Mouse (Mus musculus): ENCODE data around the gene Gimap9. TPM values are rescaled to one million over a fixed set of nuclear protein-coding genes. Genes with fewer than 3 reads are reported as not detected.

The Gimap9 gene
- total RNA-seq (2021) = 1 to 10 TPM; 4.6 to 4.9 TPM
- long read RNA-seq, experiment 1, partial matches to known transcripts = 0 of 4 reads
- long read RNA-seq, experiment 1, other reads (novel, unspliced or antisense) = 1 of 4 reads
- long read RNA-seq, experiment 2 = 0 reads

DNA sequence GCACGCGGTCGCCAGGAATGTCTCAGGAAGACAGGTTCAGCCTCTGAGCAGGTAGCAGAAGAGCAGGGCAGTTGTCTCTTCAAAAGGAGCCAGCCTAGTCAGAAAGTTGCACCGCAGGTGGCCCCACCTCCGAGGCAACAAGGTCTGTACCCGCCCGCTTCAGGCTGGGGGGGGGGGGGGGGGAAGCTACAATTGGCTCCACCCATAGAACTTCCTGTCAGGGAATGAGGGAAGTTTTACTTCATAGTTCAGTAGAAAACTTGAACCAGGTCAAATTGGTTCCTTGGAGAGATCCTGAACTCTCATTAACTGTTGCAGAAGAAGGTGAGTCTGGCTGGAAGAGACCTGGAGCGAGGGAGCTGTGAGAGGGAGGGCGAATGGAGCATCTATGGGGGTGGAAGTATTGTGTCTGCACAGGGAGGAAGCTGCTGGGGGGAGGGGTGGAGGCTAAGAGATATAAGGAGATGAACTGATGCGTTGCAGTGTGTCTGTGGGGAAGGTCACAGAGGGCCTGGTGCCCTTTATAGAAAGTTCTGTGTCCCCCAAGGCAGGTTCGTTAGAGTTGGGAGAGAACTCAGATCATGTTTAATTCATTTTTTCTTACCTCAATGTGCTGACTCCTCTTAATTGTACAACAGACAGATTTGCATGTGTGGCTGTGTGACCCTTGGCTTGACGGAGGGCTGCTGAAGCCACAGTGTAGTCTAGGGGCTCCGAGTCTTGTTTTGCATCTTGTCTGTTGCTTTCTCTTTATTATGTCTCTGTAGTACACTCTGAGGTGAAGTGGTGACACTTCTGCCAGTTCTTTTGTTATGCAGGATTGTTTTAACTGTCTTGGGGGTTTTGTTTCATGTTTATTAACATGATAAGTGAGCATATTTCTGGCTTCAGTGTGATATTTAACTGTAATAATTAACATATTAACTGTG, at the start of gene Gimap9:
Gene Gimap9, plus strand, starts transcription at position 199 of the 929 bp plus-strand sequence.
- DNase-seq = peak; percentile 62 to 67

DNA sequence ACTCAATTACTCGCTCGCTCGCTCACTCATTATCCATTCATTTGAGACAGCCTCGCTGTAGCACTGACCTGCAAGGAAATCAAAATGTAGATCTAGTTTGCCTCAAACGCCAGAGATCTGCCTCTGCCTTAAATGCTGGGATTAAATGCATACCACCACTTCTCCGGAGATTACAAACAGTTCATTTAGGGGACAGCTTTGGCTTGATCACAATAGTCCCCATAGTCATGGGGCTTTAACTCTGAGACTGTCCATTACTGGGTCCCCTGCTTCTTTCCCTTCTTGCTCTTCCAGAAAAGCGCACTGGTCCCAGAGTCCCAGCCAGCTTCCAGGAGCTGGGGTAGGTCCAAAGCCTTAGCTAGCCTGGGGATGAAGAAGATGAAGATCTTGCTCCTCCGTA, 49.5 kb upstream of the Gimap9 start, which contains the start of gene AI854703:
Gene AI854703, plus strand, starts transcription at position 301 of the 400 bp plus-strand sequence.
- DNase-seq = no peak

DNA sequence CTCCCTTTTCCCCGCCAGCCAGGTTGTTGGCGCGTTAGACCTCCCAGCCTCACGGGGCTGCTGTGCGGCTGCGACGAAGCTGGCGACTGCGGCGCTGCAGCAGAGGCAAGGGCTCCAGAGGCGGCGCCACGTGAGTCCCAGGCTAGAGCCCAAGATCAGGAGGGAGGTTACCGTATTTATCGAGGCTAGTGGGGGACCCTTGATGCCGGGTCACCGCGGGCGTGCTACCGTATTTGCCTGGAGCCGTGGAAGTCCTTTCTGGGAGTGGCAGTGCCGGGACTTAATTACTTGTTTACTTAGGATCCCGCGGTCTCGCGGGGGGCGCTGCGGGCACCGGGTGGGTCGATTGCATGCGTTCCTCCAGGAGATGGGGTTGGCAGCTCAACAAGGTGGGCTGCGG, 48.9 kb upstream of the Gimap9 start:
- DNase-seq = peak; percentile 47 to 63

DNA sequence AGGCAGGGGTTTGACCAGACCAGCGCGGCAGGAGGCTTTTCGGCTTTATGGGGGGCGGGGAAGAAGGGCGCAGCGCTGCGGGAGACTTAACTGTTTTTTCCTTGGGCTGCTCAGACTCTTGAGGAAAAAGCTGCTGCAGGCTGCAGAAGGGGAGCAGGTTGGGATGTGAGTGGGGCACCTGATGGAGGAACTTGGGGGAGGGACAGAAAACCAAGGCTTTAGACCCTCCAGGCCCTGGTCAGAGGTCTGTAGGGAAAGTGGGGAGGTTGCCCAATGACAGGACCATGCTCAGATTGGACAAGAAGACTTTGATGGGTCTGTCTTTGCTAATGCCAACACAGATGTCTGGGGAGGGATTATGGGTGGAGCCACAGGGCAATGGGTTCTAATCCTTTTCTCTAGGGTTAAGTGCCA, 48.4 kb upstream of the Gimap9 start:
- no peak for DNase-seq

DNA sequence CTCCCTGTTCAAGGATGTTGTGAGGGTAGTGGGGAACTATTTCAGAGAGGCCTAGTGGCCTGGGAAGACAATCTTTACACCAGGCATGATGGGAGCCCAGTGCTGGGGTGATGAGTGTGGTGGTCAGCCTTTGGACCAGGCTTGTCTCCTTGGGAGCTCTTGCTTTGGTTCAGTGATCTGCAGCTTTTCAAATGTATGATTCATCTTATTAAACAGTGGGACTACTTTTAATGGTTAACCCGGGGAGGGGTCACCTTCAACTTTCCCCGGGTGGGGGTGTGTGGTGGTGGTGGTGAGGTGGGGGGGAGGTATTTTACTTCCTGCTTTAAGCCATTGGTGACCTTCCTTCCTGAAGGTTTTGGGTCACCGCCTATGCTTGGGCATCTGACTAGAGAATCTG, 47.6 kb upstream of the Gimap9 start:
- DNase-seq = no peak

DNA sequence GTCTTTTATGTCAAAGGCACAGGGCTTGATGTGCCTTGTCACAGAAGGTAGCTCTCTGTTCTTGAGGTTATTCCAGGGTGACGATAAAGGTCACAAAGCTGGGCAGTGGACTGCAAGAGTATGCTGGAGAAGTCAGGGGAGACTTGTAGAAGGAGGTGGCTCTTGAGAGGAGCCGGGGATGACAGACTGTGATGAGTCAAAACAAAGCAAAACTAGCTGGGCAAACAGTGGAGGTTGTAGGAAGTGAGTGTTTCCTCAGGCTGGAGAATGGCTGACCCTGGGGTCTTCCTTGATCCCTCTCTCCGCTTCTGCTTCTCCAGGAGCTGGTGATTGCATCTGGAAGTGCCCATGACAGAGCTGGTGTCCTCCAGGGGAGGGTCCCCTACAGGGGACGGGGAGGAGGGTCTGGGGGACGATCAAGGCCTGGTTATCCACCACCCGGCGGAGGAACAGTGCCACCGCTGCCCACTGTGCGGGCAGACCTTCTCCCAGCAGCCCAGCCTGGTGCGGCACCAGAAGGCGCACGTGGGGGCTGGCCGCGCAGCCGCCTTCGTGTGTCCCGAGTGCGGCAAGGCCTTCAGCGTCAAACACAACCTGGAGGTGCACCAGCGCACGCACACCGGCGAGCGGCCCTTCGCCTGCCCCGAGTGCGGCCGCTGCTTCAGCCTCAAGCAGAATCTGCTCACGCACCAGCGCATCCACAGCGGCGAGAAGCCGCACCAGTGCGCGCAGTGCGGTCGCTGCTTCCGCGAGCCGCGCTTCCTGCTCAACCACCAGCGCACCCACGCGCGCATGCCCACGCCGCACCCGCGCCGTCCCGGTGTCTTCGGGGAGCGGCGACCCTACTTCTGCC, 46.9 kb upstream of the Gimap9 start:
- DNase-seq = no peak

DNA sequence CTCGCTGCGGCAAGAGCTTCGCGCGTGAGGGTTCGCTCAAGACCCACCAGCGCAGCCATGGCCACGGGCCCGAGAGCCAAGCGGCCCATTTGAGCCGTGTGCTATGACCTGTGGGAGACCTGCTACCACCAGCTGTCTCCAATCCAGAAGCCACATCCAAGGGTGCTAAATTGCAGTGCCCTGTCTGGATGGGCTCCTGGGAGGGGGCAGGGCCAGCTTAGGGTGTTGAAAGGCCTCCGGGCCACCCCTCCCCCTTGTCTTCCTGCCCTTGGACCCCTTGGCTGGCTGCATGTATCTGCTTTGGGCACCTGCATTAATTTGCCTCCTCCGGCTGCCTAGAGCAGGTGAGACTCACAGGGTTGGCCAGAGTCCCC, 46.3 kb upstream of the Gimap9 start:
- DNase-seq = no peak

DNA sequence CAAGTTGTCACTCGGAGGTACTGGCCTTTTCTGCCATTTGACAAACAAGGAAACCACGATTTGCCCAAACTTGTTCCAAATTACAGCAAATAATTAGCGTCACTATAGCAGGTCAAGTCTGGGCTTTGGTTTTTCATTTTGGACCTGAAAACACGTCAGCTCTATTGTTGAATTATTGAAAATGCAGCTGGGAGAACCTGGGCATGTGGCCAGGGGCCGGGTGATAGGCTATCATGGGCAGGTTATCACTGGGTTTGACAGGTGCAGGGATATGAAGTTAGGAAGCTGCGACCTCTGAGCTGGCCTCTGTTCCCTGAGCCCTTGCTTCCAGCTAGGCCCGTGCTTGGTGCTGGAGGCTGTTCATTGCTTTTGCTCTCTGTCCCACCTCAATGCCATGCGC, 45.1 kb upstream of the Gimap9 start:
- DNase-seq = no peak

DNA sequence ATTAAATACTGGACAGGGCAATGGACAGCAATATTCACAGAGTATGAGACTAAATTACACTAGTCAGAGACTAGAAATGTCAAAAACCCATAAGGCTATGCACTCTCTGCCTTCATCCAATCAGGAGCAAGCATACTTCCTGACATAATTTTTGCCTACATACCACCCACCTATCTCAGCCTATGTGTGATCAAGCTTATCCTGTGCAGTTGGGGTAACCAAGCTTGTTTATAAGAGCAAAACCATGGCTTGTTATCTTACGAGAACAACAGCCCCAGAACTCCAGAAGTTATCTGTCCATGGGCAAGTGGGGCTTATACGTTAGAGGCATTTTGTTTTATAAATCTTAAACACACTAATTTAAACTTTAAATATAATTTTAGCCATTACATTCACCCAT, 40.8 kb upstream of the Gimap9 start:
- DNase-seq = no peak

DNA sequence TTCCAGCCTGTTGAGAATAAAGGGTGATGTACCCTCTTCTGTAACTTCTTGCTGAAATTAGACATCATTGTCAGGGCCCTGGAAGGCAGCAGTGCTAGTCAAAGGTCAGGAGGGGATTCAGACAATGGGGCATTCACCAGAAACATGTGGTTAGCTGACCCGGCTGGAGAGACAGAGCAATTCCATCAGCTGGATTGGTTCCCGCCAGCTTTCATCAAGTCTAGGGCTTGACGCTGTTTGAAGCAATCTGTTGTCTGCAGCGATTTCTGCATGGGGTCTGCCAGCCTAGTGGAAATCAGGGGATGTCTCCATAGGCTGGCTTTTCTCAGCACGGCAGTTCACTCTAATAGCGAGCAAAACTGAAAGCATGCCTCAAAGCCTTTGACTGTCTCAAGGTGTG, 39.4 kb upstream of the Gimap9 start:
- peak; percentile 28 to 52 for DNase-seq

DNA sequence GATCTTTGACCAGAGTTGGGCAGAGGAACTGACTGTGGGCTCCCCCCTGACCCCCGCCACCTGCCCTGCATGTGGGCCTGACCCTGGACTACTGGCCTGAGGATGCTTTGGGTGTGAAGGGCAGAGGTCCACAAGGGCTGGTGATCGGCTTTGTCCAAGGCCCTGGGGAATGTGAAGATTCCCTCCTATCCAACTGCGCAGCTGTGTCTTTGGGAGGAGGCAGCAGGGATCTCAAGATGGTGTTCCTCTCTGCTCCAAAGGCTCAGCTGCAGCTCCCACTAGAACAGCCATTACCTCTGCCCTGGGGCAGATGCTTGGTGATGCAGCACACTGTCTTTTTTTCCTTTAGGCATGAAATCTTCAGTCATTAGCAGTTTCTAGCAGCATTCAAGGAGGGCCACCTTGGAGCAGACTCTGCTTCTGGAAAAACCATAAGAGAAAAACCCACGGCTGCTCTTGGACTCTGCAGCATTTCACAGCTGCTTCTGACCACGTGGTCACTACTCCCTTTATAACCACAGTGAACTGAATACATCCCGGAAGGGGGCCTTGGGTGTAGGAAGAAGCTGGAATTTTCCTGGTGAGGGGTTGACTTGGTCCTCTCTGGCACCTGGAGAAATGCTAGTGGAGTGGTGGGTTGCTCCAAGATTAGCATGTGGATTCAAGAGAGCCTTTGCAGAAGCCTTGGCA, 38.0 kb upstream of the Gimap9 start:
- no peak for DNase-seq

DNA sequence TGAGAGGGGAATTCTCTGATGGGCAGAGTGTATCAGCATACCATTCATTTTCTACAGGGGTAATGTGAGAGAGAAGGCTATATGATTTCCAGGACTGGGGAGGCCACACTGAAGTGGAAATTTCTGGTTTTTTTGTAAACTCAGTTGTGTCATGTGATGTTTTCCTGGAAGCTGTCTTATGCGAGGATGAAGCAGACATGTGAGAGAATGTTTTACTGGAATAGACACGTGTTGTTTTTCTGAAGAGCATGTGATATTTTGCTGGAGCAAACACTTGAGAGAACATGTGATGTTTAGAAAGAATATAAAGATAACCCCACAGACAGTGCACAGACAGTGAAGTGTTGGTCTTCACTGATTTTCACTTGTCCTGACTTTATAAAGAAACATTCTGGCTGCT, 37.4 kb upstream of the Gimap9 start:
- peak in 1 of 2 experiments; percentile 15 for DNase-seq

DNA sequence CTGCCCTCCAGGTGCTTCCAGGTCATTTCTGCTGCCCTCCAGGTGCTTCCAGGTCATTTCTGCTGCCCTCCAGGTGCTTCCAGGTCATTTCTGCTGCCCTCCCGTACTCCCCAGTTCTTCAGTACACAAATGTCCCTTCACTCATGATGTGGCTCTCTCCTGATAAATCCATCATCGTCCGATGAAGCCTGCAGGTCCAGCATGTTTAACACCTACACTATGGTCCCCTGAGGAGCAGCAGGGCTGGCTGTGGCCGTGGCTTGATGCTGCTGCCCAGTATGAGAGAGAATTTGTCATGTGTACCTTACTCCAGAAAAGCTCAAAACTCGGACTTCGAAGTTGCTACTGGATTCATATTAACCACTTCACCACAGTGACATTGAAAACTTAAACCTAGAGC, 34.5 kb upstream of the Gimap9 start:
- no peak for DNase-seq

DNA sequence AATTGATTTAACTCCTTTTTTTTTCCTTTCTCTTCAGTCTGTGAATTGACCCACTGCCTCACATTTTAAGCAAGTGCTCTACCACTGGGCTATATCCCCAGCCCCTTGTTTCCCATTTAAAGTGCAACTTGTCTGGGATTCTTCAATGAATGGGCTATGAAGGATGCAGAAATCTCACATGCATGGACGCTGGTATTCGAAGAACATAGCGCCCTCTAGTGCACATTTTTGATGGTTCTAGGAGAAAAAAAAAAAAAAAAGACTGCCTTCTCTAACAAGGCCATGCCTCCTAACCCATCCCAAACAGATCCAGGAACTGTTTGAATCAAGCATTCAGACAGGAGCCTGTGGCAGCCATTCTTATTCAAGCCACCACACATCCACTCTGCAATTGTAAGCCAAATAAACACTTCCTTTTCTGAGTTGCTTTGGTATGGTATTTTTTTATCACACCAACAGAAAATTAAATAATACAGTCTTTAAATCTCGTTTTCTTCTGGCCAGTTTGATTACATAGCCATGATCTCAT, 33.1 kb upstream of the Gimap9 start:
- DNase-seq = peak; percentile 32 to 73

DNA sequence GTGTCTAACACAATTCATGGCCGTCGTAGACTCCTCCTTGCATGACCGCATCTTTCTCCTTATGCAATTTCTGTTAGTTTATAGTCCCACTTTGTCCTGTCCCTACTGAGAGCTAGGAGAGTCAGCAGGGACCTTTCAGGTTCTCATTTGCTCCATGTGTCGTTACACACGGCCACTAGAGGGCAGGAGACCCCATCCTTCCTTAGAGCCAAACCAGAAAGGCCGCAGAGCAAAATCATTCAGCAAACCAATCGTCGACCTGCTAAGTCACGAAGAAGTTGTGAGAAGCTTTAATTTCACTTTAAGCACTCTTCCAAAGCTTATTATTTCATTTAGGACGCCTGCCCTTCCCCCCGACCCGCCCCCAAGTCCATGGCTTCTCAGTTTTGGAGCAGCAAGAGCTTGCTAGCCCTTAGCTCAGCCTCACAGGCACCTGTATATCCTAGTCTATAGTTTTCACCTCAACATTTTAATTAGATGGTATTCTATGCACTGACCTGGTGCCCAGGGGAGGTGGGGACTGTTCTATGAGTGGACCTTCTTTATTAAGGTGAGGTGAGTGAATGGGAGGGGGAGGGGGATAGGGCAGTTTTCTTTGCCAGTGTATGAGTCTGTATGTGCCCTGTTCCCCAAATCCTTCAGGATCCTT, 30.1 kb upstream of the Gimap9 start:
- peak; percentile 80 to 87 for DNase-seq

DNA sequence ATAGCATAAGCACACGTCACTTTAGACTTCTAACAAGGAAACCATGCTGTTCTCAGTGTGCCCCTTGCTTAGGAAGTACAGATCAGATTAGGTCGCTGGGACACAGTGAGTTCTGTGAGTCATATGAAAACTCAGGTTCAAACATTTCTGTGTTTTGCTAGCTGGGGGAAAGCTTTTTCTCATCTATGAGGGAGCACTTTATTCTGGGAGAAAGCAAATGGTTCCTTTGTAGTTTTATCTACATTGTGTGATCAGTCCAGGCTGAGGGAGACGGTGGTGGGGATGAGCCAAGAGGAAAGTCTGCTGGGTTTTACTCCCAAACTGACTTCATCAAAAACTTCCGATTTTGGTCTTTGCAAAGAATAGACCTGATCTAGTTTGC, 29.6 kb upstream of the Gimap9 start:
- DNase-seq = no peak

DNA sequence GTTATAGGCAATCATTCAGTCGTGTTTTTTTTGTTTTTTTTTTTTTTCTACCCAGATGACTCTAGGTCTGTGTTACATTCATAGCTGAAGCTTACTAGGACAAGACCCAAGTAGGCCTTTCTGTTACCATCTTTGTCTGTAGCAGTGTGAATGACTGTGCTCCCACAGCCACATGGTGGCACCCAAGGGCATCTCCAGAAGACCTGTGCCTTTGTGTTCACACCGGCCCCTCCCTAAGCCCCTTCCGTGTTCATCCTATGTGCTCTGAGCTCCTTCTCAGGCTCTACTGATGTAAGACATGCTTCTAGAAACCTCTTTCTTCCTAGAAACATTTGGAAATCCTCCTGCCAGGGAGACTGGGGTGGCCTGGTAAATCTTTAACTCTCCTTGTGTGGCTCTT, 28.9 kb upstream of the Gimap9 start, which contains the start of gene Gimap8:
Gene Gimap8, plus strand, starts transcription at position 240 of the 400 bp plus-strand sequence.
- peak; percentile 66 to 83 for DNase-seq

DNA sequence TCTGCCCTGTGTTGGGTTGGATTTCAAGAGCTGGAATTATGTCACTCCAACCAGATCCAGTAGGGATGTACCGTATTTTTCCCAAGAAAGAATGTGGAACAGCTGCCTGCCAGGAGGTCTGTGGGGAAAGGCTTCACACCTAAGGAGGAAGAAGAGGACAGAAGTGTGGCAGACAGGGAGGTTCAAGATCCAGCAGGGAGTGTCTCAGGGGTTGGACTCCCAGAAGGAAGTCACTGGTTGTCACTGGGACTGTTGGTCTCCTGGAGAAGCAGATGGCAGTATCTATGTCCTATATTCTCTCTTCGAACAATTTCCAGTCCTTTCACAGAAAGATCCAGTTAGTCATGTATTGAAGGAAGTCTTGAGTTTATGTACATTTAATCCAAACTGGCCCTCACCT, 28.3 kb upstream of the Gimap9 start:
- no peak for DNase-seq

DNA sequence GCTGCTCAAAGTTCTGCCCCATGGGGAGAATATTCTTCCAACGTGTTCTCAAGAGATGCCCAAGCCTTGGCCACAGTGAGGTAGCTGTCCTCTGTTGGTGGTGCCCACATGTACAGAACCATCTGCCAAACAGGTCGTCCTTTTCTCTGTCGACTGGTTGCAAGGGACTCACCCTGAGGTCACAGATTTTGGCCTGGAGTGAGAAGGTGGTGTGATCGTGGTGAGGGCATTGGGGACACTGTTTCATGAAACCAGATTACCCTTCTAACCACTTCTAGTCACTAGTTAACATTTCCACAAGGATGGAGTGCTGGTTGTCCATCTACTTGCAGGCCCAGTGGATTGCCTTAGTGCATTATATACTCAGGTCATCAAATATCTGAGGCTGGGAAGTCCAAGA, 27.1 kb upstream of the Gimap9 start:
- DNase-seq = no peak

DNA sequence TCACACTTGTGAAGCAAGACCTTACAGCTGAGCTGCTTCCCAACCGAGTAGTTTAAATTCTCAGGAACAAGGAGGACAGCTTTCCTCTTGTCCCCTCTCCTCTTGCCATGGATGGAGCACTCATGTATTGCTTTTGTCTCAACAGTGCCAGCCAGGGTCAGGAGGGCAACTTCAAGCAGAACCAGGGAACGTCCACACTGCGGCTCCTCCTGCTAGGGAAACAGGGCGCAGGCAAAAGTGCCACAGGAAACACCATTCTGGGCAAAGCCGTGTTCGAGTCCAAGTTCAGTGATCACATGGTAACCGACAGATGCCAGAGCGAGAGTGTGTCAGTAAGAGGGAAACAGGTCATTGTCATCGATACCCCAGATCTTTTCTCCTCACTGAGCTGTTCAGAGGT, 25.9 kb upstream of the Gimap9 start:
- no peak for DNase-seq

DNA sequence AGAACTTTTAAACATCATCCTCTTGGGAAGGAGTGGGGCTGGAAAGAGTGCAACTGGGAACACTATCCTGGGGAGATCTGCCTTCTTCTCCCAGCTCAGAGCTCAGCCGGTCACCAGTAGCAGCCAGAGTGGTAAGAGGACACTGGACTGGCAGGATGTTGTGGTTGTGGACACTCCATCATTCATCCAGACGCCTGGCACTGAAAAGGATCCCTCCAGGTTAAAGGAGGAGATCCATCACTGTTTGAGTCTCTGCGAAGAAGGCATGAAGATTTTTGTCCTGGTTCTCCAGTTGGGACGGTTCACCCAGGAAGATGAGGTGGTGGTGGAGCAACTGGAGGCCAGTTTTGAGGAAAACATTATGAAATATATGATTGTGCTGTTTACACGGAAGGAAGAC, 17.2 kb upstream of the Gimap9 start:
- no peak for DNase-seq
